Mouse (Mus musculus): ENCODE measurements around the gene Cald1.

Cald1 gene

GRCm38 (mm10) chr6:34613122-34613521 lies 14.8 kb downstream of the Cald1 start:
- no peak for DNase-seq (ENCODE audit: low read depth, low spot score)

GRCm38 (mm10) chr6:34615419-34615818 lies 17.1 kb downstream of the Cald1 start:
- no peak for DNase-seq (ENCODE audit: low read depth, low spot score)

- no peak for DNase-seq (ENCODE audit: low read depth, low spot score)
Measured at GRCm38 (mm10) chr6:34619494-34619893, 21.2 kb downstream of the Cald1 start.

GRCm38 (mm10) chr6:34620242-34620641 lies 21.9 kb downstream of the Cald1 start:
- no peak for DNase-seq (ENCODE audit: low read depth, low spot score)

- no peak for DNase-seq (ENCODE audit: low read depth, low spot score)
Measured at GRCm38 (mm10) chr6:34622865-34623264, 24.6 kb downstream of the Cald1 start.

GRCm38 (mm10) chr6:34623290-34623689 lies 25.0 kb downstream of the Cald1 start:
- DNase-seq (ENCODE audit: low read depth, low spot score): no peak

GRCm38 (mm10) chr6:34624536-34624935 lies 26.2 kb downstream of the Cald1 start:
- no peak for DNase-seq (ENCODE audit: low read depth, low spot score)

- DNase-seq (ENCODE audit: low read depth, low spot score): no peak
Measured at GRCm38 (mm10) chr6:34626586-34627245, 28.4 kb downstream of the Cald1 start.

- DNase-seq (ENCODE audit: low read depth, low spot score): no peak
Measured at GRCm38 (mm10) chr6:34628131-34628530, 29.8 kb downstream of the Cald1 start.

GRCm38 (mm10) chr6:34633776-34634175 lies 35.5 kb downstream of the Cald1 start:
- DNase-seq (ENCODE audit: low read depth, low spot score): no peak

GRCm38 (mm10) chr6:34637588-34638438 lies 39.5 kb downstream of the Cald1 start:
- no peak for DNase-seq (ENCODE audit: low read depth, low spot score)

GRCm38 (mm10) chr6:34638667-34639066 lies 40.4 kb downstream of the Cald1 start:
- no peak for DNase-seq (ENCODE audit: low read depth, low spot score)

- no peak for DNase-seq (ENCODE audit: low read depth, low spot score)
Measured at GRCm38 (mm10) chr6:34640226-34640625, 41.9 kb downstream of the Cald1 start.

- DNase-seq (ENCODE audit: low read depth, low spot score): no peak
Measured at GRCm38 (mm10) chr6:34641081-34641480, 42.8 kb downstream of the Cald1 start.

GRCm38 (mm10) chr6:34642075-34642547 lies 43.8 kb downstream of the Cald1 start:
- DNase-seq (ENCODE audit: low read depth, low spot score): no peak

GRCm38 (mm10) chr6:34648017-34648787 lies 49.9 kb downstream of the Cald1 start:
- no peak for DNase-seq (ENCODE audit: low read depth, low spot score)

GRCm38 (mm10) chr6:34651298-34651697 lies 53.0 kb downstream of the Cald1 start:
- no peak for DNase-seq (ENCODE audit: low read depth, low spot score)

- DNase-seq (ENCODE audit: low read depth, low spot score): no peak
Measured at GRCm38 (mm10) chr6:34655719-34656118, 57.4 kb downstream of the Cald1 start.

GRCm38 (mm10) chr6:34658791-34659190 lies 60.5 kb downstream of the Cald1 start:
- DNase-seq (ENCODE audit: low read depth, low spot score): no peak

GRCm38 (mm10) chr6:34660724-34661123 lies 62.4 kb downstream of the Cald1 start:
- no peak for DNase-seq (ENCODE audit: low read depth, low spot score)

GRCm38 (mm10) chr6:34662626-34663025 lies 64.3 kb downstream of the Cald1 start:
- DNase-seq (ENCODE audit: low read depth, low spot score): no peak

- DNase-seq (ENCODE audit: low read depth, low spot score): no peak
Measured at GRCm38 (mm10) chr6:34664291-34664690, 66.0 kb downstream of the Cald1 start.

Data from brain, embryonic 18.5 days (tissue).